Mouse (Mus musculus): Measurements from ENCODE around the gene Olfr615.
"Not testable (repeated sequence)": the region's sequence is repeated elsewhere in the genome, so short reads cannot be mapped to it uniquely, and the experiment has no call there.

The Olfr615 gene

DNA sequence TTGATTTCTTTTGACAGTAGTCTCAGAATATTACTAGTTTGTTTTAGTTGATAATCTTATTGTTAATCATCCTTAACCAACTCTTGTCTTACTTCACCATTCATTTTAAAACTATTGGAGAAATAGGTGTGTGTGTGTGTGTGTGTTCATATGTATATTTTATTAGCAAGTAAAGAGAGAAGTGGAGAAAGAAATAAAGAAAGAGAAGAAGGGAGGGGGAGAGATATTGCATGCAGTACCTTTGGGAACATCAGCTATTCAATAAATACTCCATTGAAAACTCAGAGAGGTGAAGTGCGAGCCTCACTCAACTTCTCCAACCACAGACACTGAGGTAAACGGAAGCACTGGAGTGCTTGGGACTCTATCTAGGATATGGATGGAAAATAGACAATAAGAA is at the start of gene Olfr615:
Gene Olfr615 (plus strand): TSS at position 301 of the 400 bp plus-strand sequence.
- no peak for DNase-seq (ENCODE audit: low read depth, low spot score)

- no peak for DNase-seq (ENCODE audit: low read depth, low spot score)
Measured at GRCm38 (mm10) chr7:103512022-103512421, 43.9 kb upstream of the Olfr615 start, which contains the start of gene Olfr610. Olfr610 (minus strand) TSS chr7:103512122.

DNA sequence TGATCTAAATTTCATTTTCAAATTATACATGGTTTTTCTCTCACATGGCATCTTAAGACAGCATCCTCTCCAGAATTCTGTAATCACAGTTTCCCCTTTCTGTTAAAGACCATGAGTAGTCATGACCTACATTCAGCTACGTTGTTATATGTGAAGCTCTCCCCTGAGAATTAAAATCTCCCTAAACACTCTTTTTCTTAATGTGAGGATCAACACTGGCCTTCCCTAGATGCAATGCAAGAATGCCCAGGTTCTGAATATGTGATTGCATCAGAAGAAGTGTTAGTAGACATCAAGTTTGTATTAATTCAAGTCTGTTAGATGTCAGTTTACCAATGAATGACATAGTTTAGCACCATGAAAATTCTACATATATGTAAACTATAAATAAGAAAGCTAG is 35.1 kb upstream of the Olfr615 start, which contains the start of gene Olfr611:
Gene Olfr611 (minus strand): TSS at position 101 of the 400 bp plus-strand sequence.
- not testable (repeated sequence) for DNase-seq (ENCODE audit: low read depth, low spot score)

DNA sequence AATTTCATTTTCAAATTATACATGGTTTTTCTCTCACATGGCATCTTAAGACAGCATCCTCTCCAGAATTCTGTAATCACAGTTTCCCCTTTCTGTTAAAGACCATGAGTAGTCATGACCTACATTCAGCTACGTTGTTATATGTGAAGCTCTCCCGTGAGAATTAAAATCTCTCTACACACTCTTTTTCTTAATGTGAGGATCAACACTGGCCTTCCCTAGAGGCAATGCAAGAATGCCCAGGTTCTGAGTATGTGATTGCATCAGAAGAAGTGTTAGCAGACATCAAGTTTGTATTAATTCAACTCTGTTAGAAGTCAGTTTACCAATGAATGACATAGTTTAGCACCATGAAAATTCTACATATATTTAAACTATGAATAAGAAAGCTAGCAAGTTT is 13.3 kb upstream of the Olfr615 start, which contains the start of gene Olfr612:
Gene Olfr612 (minus strand): TSS at position 101 of the 400 bp plus-strand sequence.
- not testable (repeated sequence) for DNase-seq (ENCODE audit: low read depth, low spot score)

DNA sequence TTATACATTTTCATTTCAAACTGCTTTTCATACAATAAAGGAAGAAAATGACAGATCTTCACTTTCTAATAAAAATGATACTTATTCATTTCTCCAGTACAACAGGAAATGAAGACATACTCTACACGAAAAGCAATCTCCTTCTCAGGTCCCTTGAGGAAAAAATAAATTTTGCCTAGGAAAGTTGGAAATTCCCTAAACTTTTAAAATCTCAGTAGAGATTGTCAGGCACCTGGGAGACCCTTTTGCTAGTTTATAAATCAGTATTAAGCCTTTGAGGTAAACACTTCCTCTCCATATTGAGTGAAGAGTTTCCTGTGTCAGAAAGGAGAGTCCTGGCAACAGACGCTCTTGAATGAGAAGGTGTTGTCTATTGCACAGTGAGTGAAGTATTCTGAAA is 8.1 kb upstream of the Olfr615 start, which contains the start of gene Olfr613:
Gene Olfr613 (plus strand): TSS at position 301 of the 400 bp plus-strand sequence.
- DNase-seq (ENCODE audit: low read depth, low spot score) = no peak

- DNase-seq (ENCODE audit: low read depth, low spot score) = no peak
Measured at GRCm38 (mm10) chr7:103569043-103569442, 13.2 kb downstream of the Olfr615 start, which contains the start of gene Olfr616. Olfr616 (minus strand) TSS chr7:103569143.

DNA sequence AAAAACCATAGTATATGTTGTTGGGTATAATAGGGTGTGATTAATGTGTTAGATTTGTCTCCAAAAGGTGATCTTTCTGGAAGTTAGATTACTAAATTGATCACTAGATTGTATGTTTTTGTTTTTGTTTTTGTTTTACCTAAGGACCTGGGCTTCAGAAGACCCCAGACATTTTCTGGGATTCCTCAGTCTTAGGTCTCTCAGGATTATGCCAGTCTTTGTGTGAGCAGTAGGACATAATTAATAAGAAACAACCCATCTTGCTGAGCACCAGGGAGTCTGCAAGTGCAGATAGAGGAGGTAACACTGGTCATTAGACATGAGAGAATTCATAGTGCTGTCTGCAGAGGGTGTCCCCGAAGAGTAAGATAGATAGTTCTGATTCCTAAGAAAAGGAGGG is 16.9 kb downstream of the Olfr615 start, which contains the start of gene Olfr617:
Gene Olfr617 (plus strand): TSS at position 301 of the 400 bp plus-strand sequence.
- DNase-seq (ENCODE audit: low read depth, low spot score) = no peak

GRCm38 (mm10) chr7:103589803-103590202 is 33.9 kb downstream of the Olfr615 start, which contains the start of gene Olfr618:
Olfr618 (plus strand) TSS chr7:103590103.
- no peak for DNase-seq (ENCODE audit: low read depth, low spot score)

DNA sequence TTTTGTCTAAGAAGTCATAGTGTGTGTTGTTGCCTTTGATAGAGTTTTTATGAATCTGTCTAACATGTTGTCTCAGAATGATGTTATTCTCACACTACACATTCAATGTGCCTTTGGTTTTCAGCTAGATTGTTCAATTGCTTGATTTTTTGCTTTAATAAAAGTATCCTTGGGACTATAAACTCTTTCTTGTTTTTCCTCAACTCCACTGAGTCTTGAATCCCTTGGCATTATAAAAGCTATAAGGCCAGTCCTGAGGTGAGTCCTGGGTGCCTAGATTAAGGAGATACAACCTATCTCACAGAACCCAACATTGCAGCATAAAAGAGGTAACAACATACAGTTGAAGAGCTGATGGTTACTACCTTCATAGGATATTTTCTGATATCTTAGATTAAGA is 44.4 kb downstream of the Olfr615 start, which contains the start of gene Olfr619:
Gene Olfr619 (plus strand): TSS at position 301 of the 400 bp plus-strand sequence.
- no peak for DNase-seq (ENCODE audit: low read depth, low spot score)

GRCm38 (mm10) chr7:103607425-103607824 is 51.5 kb downstream of the Olfr615 start:
- DNase-seq (ENCODE audit: low read depth, low spot score) = no peak

GRCm38 (mm10) chr7:103612434-103612833 is 56.6 kb downstream of the Olfr615 start, which contains the start of gene Olfr620:
Olfr620 (minus strand) TSS chr7:103612534.
- no peak for DNase-seq (ENCODE audit: low read depth, low spot score)

All from R1 (cell line).